Mouse (Mus musculus) liver, postnatal 0 days (tissue): ENCODE measurements around the gene Sox8.

Experiments
- CTCF ChIP-seq: sonication (generic); IDR thresholded peaks from 2 replicates; pipeline ENCODE4 v1.5.1; 2016; ENCODE audit warnings: antibody characterized with exemption, low read depth
- EP300 ChIP-seq: IDR thresholded peaks from 2 replicates; pipeline ENCODE4 v1.6.1; 2016; ENCODE audit warnings: antibody characterized with exemption, low read depth, mild to moderate bottlenecking

DNA sequence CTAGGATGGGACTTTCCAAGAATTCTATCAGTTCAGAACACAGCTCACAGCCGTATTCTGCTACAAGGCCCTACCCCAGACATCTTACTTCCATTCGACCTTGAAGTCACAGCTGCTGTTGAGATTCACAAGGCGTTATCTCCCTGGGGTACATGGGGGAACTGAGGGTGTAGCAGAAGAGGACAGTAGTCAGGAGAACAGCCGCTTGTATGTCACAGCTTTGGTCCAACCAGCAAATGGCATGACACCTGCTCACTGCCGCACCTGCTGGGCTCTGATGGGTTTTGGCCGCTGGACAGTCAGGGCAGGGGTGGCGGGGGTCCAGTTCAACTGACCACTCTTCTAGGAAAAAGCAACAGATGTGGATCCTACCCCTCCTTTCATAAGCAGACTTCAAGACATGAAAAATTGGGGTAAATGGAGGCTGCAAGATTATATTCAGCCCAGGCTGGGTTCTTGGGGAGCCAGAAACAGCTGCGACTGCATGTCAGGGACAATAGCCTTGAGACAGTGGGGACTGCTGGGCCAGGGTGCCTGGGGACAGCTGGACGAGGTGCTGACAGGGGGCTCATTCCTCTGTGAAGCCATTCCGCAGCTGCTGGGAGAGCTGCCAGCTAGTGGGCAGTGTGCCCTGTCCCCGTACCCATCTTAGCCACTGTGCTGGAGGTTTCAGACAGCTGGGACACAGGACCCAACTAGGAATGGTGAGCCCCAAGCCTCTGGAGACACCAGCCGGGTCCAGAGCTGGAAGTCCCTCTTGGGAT lies 4.9 kb upstream of the Sox8 start:
- no peak for TF ChIP-seq CTCF
- no peak for TF ChIP-seq EP300
